Mouse (Mus musculus) cerebellum, adult 8-10 months (tissue): ENCODE results near the gene Sumo3.

ENCODE experiments used
- DNase-seq: peaks from one replicate; pipeline ENCODE4 v3.0.0; 2022

Sumo3 gene

GRCm38 (mm10) chr10:77627497-77627896, 21.6 kb downstream of the Sumo3 start:
- DNase-seq, result peak; percentile 80

- DNase-seq, result no peak
These were observed 23.3 kb downstream of the Sumo3 start for GRCm38 (mm10) chr10:77629163-77629562.

DNA sequence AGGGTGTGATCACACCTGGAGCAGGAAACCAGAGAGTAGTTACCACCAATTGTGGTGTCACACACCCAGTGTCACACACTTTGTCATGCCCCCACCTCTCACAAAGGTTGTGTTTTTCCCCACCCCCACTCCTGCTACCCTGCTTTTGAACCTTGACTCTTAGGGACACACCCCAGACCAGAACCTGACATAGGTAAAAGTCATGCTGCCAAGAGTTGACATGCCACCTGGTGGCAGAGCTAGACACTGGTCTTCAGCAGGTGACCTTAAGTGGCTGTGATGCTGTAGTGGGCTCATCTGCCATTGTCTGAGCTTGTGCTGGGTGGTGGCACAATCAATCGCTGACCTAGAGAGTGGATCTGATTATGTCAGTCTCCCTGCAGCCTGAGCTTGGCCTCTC, 24.1 kb downstream of the Sumo3 start:
- no peak for DNase-seq

DNA sequence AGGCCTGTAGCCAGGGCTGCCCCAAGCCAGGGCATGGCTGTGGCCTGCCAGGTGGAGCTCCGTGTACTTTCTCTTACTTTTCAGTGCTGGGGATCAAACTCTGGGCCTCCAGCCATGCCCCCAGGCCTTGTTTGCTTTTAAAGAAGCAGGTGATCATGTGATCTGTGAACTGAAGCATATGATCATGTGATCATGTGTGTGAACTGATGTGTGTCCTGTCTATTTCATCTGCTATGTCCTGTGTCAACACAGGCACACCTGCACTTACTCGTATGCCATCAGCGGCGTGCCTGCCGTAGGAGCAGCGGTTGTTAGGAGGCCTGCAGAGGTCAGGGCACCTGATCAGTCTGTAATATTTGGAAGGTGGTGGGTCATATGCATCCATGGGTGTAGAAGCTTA, 28.1 kb downstream of the Sumo3 start:
- DNase-seq, result no peak

DNA sequence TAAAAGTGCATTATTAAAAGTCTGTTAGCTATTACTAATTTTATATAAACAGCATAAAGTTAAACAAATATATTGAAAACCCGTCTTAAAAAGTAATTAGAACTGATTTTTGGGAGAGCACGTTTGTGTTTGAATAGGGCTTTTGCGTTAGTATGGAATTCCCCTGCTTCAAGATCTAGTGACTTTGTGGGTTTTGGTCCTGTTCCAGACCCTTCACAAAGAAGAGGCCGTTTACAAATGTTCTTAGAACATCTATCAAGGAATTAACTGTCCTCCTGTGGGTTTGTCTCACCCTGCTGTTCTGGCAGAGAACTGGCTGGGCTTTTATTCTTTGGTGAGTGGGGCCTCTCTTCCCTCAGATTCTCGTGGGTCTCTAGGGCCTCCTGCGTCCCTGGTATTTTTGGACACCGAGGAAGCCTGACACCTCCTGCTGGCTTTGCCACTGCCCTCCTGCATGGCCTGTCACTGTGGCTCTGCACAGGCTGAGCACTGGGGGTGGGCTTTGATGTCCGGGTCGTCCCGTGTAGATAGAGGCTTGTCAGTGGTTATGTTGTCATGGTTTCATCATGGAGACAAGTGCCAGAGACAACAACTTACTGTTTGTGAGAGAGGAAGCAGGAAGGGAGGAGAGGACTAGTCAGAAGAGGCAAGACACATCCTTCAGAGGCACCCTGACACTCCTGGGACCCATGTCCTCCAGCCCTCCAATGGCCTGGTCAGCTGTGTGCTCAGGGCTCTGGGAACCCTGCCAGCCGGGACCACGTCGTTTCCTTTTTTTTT, 28.7 kb downstream of the Sumo3 start:
- no peak for DNase-seq

DNA sequence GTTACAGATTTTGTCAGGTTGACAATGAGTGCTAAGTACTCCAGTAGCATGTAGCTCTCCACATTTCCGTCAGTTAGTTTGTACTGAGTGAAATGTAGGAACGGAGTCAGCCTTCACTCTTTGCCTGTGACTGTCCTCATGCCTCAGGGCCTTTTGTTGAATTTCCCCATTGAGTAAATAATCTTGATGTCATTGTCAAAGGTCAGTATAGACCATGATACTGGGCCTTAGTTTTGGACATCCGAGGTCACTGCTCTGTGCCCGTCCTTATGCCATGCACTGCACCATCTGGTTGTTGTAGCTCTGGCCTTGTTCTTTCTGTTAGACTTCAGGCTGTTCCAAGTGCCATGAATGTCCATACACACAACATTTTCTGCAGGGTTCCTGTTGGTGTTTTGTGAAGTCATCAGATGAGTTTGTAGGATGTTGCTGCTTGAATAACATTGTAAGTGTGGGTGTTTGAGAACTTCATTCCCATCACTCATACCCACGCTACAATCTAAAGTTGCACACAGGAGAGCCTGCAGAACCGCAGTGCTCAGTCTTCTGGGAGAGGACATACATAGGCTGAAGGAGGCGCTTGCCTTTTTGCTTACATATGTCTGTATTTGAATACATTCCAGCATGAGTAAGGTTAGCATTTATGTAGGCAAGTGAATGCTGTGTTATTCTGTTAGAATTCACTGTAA, 30.5 kb downstream of the Sumo3 start:
- no peak for DNase-seq

GRCm38 (mm10) chr10:77638956-77639355, 33.1 kb downstream of the Sumo3 start:
- no peak for DNase-seq

GRCm38 (mm10) chr10:77643160-77643559, 37.3 kb downstream of the Sumo3 start:
- DNase-seq, result no peak

DNA sequence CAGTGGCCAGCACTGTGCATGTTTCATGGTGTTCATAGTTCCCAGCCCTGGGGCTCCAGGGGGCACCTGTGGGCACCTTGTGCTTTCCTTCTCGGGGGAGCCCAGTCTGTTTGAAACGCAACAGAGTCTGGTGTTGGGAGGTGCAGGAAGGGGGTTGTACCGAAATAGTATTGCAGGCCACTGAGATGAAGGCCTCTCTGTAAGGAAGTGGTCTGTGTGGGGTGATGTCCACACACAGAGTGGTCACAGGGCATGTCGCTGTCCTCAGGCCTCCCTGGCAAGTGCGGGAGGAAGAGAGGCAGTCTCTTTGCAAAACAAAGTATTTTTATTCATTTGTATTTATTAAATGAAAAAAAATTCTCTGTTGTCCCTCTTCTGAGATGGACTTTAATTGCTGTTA, 39.7 kb downstream of the Sumo3 start:
- DNase-seq, result no peak

- no peak for DNase-seq
These were observed 41.6 kb downstream of the Sumo3 start for GRCm38 (mm10) chr10:77647461-77647860.

- DNase-seq, result no peak
These were observed 42.0 kb downstream of the Sumo3 start for GRCm38 (mm10) chr10:77647901-77648300.

GRCm38 (mm10) chr10:77652046-77652445, 46.1 kb downstream of the Sumo3 start:
- DNase-seq, result no peak

DNA sequence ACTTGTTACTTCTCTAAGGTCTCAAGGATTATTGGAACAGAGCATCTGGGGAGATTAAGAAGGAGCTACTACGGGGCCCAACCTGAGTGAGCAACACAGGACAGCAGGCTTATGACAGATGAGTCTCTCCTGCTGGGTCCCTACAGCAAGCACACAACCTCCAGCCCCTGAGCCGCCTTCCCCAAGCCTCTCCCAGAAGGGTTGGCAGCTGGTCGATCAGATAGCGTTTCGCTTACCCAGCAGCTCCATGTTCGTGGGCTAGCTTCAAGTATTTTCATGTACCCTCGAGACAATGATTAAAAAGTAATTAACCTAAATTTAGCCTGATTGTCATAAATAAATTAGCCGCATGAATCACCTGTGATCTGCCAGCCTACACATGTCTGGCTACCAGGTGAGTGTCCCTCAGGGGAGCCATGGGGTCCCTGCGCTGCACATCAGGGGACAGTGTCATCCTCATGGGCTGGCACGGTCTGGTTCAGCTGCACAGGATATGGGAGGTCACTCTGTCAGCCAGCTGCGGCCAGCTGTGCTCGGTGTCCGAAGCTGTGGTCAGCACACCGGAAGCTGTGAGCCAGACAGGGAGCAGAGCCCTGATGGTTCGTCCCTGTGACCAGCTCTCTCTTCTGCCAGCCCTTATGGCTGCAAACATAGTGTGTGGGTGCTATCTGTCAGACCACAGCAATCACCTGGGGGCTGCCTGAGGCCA, 52.5 kb downstream of the Sumo3 start:
- DNase-seq, result no peak

DNA sequence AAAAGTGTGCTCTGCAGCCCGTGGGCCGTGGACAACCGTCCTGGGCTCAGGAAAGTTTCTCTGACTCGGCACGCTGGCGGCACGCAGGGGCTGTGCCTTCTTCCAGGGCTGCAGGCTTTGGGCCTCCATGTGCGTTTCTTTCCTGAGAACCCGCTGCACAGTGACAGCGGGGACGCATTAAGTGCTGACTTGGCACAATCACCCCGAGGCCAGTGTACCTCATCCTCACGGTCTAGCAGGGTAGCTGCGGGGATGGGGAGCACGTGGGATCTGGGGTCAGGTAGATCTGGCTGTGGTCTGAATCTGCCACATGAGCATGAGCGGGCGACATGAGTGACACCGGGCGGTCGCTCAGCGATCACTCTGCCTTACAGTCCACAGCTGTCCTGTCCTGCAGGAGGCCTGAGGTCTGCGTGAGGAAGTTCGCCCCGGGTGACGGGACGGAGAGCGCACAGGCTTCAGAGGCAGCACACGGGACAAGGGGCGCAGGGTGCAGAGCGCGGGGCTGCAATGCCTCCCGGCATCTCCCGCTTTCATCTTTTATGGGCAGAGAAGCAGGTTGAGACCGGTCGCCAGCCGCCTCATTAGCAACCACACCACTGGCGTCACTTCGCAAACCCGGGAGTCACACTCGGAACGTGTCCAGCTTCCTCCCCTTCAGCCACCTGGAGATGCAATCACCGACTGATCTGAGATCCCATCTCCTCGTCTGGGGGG, 58.2 kb downstream of the Sumo3 start:
- no peak for DNase-seq

GRCm38 (mm10) chr10:77666342-77666741, 60.4 kb downstream of the Sumo3 start:
- DNase-seq, result no peak

- no peak for DNase-seq
These were observed 61.5 kb downstream of the Sumo3 start for GRCm38 (mm10) chr10:77667402-77667801.
